Mouse (Mus musculus) heart, adult 11 months (tissue): Measurements from ENCODE around the gene Dusp5.

Source experiments
- DNase-seq: peaks from one replicate; pipeline ENCODE4 v3.0.0; 2022

The Dusp5 gene

GRCm38 (mm10) chr19:53577025-53577800 is 48.3 kb downstream of the Dusp5 start:
- DNase-seq = peak; percentile 89

GRCm38 (mm10) chr19:53578597-53579252 is 49.8 kb downstream of the Dusp5 start:
- DNase-seq = peak; percentile 82

GRCm38 (mm10) chr19:53580271-53580670 is 51.4 kb downstream of the Dusp5 start:
- peak; percentile 78 for DNase-seq

GRCm38 (mm10) chr19:53587686-53588085 is 58.8 kb downstream of the Dusp5 start:
- peak; percentile 59 for DNase-seq

- peak; percentile 29 for DNase-seq
Measured at GRCm38 (mm10) chr19:53588968-53589367, 60.1 kb downstream of the Dusp5 start, which contains the start of gene Nutf2-ps1. Gene Nutf2-ps1, minus strand, starts transcription at chr19:53589068.
